Mouse (Mus musculus) adrenal gland, postnatal 36 days (tissue): ENCODE measurements around the gene Fblim1. TPM values are rescaled to one million over a fixed set of nuclear protein-coding genes. Genes with fewer than 3 reads are reported as not detected.
A peak's percentile ranks its signal among the peaks of the same experiment; 100 is the strongest.

Source experiments
- DNase-seq, 2 experiments: peaks; one replicate each; pipeline ENCODE4 v3.0.0; 2021; ENCODE audit warnings: mixed read lengths in 1 of 2
- total RNA-seq, 2 experiments: library from RNA; stranded (reverse); gene quantifications; 2 replicates each; pipeline ENCODE4 v1.2.3; 2021

Gene Fblim1
- total RNA-seq, 2 experiments from 2014 or later = 9.5 to 12.9 TPM

DNA sequence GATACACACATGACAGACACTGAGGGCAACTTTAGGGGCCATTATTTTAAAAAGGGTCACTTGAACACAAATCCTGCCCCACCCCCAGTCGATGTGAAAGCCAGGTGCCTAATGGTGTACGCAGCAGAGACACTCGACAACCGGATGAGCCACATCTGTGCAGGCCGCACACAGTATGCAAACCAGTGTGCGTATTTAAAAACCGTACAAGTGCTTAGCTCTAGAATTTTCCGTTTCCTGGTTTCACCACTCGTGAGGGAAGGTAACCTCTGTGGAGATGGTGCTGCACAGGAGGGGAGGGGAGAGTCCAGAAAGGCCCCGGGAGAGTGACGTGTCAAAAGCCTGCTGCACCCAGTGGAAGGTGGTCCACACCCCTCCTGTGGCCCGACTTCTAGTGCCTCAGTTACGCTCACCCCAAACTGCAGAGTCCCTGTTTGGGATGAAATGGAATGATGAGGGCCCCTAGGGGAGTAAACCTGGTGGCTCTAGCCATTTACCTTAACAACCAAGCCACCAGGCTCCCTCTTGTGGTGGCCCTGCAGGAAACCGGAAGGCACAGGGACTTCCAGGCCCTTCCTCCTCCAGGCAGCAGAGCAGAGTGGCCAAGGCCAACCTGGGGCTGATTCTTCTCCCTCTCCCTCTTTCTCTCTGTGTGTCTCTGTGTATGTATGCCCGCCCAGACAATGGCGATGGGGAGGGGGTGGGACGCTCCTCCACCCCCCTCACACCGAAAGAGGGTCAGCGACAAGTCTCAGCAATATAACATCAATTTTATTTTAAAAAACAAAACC lies 19.3 kb upstream of the Fblim1 start:
- peak; percentile 61 to 68 for DNase-seq

DNA sequence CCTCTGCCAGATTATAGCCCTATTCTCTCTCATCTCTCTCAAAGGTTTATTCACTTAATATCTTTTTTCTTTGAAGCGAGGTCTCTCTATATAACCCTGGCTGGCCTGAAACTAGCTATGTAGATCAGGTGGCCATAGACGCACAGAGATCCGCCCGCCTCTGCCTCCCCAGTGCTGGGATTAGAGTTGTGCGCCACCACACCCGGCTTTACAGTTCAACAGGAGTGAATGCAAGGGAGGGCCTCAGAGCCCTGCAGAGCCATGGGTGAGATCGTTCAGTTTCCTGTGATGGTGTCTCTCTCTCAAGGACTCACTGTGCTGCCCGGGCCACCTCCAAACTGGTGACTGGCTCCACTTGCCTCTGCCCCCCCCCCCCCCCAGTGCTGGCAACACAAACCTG lies 18.2 kb upstream of the Fblim1 start:
- no peak for DNase-seq

- peak; percentile 89 to 92 for DNase-seq
These were observed 17.8 kb upstream of the Fblim1 start, which contains the start of gene Slc25a34 for GRCm38 (mm10) chr4:141623666-141624065. Slc25a34 (minus strand) TSS chr4:141623821.

- no peak for DNase-seq
These were observed 17.1 kb upstream of the Fblim1 start for GRCm38 (mm10) chr4:141623037-141623436.

DNA sequence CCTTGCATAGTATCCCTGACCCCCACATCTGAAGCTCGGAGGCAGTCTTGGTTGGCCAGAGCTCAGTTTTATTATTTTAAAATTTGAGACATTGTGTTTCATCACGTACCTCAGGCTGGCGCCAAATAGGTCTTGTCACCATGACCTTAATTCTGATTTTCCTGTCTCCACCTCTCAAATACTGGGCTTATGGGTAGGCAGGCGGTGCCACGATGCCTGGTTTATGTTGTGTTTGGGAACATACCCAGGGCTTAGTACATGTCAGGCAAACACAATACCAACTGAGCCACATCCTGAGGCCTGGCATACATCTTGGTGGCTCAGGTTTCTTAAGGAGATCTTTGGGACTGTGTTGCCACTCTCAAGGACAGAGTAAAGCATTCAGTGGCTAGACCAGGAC lies 16.7 kb upstream of the Fblim1 start:
- no peak for DNase-seq

DNA sequence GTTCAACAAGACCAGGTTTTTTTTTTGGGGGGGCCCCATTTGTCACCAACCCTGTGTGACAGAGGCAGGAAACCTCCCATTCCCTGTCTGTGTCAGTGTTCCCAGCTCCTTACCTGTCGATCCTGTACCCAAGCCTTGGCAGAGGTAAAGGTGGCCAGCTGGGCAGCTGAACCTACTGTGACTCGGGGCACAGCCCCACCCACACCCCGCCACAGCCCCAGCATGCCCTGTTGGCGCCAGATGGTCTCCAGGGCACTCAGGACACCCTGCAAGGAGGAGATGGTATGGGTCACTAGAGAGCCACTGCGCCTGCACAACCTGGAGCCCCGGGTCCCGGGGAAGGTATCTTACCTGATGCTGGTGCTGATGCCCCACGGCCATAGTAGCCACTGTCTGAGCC lies 16.2 kb upstream of the Fblim1 start:
- DNase-seq = no peak

- no peak for DNase-seq
These were observed 15.4 kb upstream of the Fblim1 start for GRCm38 (mm10) chr4:141621297-141621696.

DNA sequence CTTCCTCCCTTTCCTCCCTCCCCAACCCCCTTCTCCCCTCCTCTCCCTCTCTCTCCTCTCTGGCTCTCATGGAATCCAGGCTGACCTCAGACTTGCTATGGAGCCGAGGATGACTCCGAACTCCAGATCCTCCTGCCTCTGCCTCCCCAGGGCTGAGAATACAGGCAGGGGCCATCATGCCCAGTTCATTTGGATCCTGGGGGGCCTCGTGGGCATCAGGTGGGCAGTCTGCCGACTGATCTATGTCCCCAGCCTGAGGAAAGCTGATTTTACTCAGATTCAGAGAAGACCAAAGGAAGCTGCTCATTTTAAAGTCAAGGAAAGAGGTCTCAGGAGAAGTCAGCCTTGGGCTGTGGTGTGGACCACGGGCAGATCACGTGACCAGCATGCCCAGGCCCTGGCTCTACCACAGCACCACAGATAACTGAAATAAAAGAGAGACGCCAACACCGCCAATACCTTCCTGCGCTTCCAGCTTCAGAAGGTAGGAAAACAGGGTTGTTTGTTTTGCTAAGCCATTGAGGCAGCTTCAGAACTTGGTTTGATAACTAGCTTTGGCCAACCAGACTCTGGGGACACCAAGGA lies 13.5 kb upstream of the Fblim1 start:
- no peak for DNase-seq

DNA sequence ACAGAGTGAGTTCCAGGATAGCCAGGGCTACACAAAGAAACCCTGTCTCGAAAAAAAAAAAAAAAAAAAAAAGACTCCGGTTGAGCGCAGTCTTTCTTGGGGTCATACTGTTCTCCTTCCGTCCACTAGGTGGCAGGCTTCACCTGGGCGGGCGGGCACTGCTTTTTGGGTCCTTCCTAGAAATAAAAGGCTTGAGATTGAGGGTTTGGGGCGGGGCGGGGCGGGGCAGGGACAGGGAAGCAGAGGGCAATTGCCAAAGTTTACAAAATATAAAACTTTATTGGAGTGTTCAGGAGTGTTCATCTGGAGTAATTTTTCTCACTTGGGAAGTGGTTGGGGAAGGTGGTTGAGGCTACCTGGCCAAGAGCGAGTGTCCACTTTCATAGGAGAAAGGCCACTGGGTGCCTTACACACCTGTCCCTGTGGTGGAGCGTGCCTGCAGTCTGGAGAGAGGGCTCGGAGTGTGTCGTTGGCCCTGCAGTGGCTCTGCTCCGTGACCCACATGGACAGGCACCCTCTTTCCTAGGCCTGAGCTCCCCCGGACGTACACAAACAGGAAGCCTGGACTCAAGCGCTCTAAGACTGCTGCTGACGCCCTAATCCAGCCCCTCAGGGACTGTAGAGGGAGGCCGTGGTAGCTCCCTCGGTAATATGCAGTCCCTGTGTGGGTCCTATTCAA lies 12.8 kb upstream of the Fblim1 start, which contains the start of gene Tmem82:
Tmem82 (minus strand) TSS at position 69 of the 679 bp plus-strand sequence.
- DNase-seq = peak; percentile 76 to 81

DNA sequence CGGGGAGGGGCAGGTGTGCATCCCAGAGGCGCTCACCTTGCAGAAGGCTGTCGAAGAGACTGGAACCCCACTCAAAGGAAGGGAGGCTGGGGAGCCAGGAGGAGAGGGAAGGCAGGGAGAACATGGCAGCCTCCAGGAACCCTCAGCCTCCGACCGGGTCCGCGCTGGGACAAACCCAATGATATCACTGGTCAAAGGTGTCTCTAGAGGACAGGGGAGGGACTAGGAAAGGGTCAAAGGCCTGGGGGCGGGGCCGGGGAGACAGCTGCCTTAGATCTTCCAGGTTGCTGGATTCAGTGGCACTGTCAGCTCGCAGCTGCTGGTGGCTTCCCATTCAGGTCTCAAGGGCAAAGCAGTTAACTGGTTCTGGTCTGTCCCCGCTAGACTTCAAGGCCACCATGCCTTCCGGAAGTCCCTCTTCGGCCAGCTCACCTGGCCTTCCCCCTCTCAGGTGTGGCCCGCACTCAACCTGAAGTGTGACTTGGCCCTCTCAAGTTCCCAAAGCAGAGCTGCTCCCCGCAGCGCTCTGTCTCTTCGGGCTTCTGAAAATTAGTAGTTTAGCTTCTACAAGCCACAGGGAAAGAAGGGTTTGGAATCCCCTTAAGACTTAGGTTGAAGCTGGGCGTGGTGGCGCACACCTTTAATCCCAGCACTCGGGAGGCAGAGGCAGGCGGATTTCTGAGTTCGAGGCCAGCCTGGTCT lies 12.1 kb upstream of the Fblim1 start:
- peak in 1 of 2 experiments; percentile 61 for DNase-seq

GRCm38 (mm10) chr4:141617299-141617698 lies 11.4 kb upstream of the Fblim1 start:
- peak; percentile 78 to 87 for DNase-seq

DNA sequence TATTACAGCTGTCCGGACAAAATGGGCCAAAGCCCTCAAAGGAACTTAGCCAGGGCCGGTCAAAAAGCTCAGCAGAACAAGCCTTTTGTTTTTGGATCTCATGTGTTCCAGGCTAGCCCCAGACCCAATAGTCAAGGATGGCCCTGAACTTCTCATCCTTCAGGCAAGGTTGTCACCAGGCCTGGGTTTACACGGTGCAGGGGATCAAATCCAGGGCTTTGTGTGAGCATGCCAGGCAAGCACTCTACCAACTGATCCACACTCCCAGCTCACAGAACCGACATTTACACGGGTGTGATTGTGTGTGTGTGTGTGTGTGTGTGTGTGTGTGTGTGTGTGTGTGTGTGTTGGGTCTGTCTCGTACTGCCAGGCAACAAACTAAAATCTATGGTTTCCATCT lies 10.9 kb upstream of the Fblim1 start:
- no peak for DNase-seq

GRCm38 (mm10) chr4:141614946-141615345 lies 9.1 kb upstream of the Fblim1 start:
- no peak for DNase-seq

DNA sequence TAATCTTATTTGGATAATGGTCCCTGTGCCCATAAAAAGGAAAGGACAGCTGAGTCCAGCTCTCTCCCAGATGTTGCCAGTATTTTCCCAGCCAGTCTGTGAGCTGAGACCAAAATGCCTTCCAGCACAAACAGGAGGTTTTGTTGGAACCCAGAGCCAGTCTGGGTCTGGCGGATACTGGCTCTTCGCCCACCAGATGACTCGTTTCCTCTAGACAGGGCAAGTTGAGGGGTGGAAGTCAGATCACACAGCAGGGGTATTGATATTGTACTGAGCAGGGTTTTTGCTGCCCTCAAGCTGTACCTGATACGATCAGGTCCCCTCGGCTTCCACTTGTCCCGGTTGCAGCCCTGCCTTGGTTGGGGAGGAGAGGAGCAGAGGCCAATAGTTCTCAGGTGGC lies 3.6 kb upstream of the Fblim1 start:
- peak in 1 of 2 experiments; percentile 55 for DNase-seq

DNA sequence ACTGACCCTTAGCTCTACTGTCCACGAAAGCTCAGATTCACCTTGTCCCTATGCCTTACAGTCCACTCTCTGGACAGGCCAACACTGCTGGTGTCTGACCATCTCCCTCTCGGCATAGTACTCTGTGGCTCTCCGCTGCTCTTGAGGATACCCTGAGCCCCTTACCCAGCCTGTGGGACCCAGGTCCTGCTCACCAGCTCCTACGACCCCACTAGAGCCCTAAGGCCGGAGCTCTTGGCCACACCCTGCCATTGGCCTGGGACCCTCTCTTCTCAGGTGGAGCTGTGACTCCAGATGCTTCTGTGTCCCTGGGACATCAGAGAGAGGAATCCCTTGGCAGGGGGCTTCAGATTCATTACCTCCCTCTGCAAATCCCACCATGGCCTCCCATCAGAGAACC lies 475 bp downstream of the Fblim1 start:
- DNase-seq = no peak

- peak in 1 of 2 experiments; percentile 56 for DNase-seq
These were observed 1.4 kb downstream of the Fblim1 start for GRCm38 (mm10) chr4:141604493-141604892.

DNA sequence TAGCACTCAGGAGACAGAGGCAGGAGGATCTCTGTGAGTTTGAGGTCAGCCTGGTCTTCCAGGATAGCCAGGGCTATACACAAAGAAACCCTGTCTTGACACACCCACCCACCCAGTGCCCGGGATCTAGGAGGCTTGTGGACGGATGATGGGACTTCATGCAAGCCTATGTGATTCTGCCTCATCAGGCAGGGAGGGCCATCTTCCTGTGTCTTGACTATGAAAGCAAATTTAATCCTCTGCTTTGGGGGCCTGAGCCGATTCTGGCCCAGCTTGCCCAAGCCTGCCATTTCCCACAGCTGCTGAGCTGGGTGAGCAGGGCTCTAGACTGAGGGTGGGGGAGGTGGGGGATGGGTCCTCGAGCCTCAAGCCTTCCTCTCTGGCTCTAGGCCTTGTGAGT lies 2.0 kb downstream of the Fblim1 start:
- DNase-seq = no peak

DNA sequence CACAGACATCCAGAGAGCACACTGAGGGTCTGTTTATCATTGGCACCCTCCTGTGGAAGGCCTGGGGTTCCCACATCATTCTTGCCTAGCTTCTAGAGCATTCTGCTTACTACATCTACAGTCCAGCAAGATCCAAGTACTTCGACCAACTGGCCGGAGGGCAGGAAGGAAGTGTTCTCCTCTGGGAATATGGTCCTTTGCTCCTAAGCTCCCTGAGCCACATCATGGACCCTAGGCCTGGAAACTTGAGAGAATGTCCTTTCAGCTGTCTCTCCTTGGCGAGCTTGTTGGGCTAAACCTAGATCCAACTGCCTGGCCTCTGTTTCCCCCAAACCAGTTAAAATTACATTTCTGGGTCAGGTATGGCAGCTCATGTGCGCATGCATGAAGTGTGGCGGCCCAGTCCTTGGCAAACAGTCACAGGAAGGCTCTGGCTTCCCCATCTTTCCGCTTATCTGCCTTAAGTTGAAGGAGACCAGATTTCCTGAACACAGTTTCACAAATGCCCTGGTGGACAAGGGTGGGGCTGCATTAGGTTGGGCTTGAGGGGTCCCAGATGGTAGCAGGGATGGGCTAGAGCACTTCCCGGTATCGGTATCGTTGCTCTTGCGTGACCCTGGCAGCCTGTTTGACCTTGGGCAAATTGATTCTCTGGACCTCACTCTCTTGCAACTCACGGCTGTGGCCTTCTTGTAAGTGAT lies 3.2 kb downstream of the Fblim1 start:
- no peak for DNase-seq

DNA sequence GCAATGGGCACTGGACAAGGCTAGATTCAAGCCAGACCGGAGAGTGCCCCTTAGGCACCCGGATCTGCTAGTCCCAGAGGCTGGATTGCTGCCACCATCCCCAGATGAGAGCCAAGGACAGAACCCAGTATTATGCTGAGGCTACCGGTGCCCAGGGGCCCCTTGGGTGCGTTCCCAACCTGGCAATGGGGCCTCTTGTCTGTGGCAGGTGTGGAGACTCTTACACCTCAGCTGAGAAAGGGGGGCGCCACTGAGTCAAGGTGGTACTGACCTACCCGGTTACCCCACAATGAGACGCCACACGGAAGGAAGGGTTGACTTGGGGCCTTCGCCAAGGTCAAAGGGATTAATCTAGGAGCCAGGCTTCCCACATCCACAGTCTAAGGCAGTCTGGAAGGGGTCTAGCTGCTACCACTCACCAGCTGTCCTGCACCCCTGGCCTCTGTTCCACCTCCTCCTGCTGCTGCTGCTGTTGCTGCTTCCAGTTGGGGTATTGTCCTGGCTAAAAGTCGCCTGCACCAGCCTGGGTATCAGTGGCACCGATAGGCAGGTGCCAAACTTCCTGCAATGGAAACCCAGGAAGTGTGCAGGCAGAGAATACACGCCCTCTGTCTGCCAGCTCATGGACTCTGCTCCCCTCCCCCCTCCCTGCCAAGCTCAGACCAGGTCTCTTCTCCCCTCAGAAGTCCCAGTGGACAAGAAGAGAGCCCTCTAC lies 4.6 kb downstream of the Fblim1 start:
- DNase-seq = peak in 1 of 2 experiments; percentile 42

DNA sequence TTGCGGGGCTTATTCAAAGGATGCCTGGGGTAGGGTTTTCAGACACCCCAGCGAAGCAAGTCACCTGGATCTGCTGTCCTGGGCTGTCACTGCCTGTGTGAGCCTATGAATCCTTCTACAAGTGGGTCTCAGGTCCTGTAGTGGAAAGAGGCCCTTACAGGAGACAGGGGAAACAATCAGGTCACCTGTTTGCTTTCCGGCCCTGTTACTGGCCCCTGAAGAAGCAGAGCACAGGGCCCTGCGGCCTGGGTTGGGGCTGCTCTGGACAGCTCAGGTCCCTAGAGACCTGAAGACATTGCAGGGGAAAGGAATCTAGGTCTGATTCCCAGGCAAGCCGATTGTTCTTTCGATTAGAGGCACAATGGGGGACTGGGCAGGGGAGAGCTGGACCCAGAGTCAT lies 5.5 kb downstream of the Fblim1 start:
- no peak for DNase-seq
